Mouse (Mus musculus): ENCODE data around the gene Plscr3.

Gene Plscr3

GRCm38 (mm10) chr11:69846198-69846680, at the start of gene Plscr3:
Gene Plscr3 (plus strand): TSS chr11:69846376.
- peak; percentile 91 for DNase-seq

GRCm38 (mm10) chr11:69797924-69798323, 48.3 kb upstream of the Plscr3 start:
- DNase-seq = no peak

- no peak for DNase-seq
Measured at GRCm38 (mm10) chr11:69799394-69800137, 46.6 kb upstream of the Plscr3 start.

GRCm38 (mm10) chr11:69800138-69800391, 46.1 kb upstream of the Plscr3 start:
- no peak for DNase-seq

- peak; percentile 43 for DNase-seq
Measured at GRCm38 (mm10) chr11:69800392-69801197, 45.6 kb upstream of the Plscr3 start.

GRCm38 (mm10) chr11:69801379-69801977, 44.7 kb upstream of the Plscr3 start, which contains the start of gene Fgf11:
Gene Fgf11 (minus strand): TSS chr11:69801857.
- no peak for DNase-seq

- peak; percentile 54 for DNase-seq
Measured at GRCm38 (mm10) chr11:69802648-69803105, 43.5 kb upstream of the Plscr3 start.

GRCm38 (mm10) chr11:69803328-69803727, 42.8 kb upstream of the Plscr3 start:
- DNase-seq = no peak

- DNase-seq = no peak
Measured at GRCm38 (mm10) chr11:69803786-69804651, 42.2 kb upstream of the Plscr3 start.

- DNase-seq = no peak
Measured at GRCm38 (mm10) chr11:69804652-69804940, 41.6 kb upstream of the Plscr3 start.

GRCm38 (mm10) chr11:69804972-69805909, 40.9 kb upstream of the Plscr3 start, which contains the start of gene Tmem102:
Gene Tmem102 (minus strand): TSS chr11:69805624.
- no peak for DNase-seq

- DNase-seq = no peak
Measured at GRCm38 (mm10) chr11:69806378-69806777, 39.8 kb upstream of the Plscr3 start.

- no peak for DNase-seq
Measured at GRCm38 (mm10) chr11:69807641-69808040, 38.5 kb upstream of the Plscr3 start.

- no peak for DNase-seq
Measured at GRCm38 (mm10) chr11:69810280-69810679, 35.9 kb upstream of the Plscr3 start.

GRCm38 (mm10) chr11:69815155-69815554, 31.0 kb upstream of the Plscr3 start, which contains the start of gene Gm39566:
Gene Gm39566 (minus strand): TSS chr11:69815298.
- no peak for DNase-seq

- no peak for DNase-seq
Measured at GRCm38 (mm10) chr11:69816520-69816919, 29.7 kb upstream of the Plscr3 start.

GRCm38 (mm10) chr11:69818365-69818764, 27.8 kb upstream of the Plscr3 start, which contains the start of gene Spem2:
Gene Spem2 (minus strand): TSS chr11:69818465.
- DNase-seq = no peak

GRCm38 (mm10) chr11:69818871-69819270, 27.3 kb upstream of the Plscr3 start:
- DNase-seq = no peak

GRCm38 (mm10) chr11:69822080-69822479, 24.1 kb upstream of the Plscr3 start, which contains the start of gene Spem1:
Gene Spem1 (minus strand): TSS chr11:69822180.
- no peak for DNase-seq

- DNase-seq = no peak
Measured at GRCm38 (mm10) chr11:69823456-69823855, 22.7 kb upstream of the Plscr3 start.

- DNase-seq = no peak
Measured at GRCm38 (mm10) chr11:69828832-69829231, 17.3 kb upstream of the Plscr3 start.
